Mouse (Mus musculus): ENCODE measurements around the gene Rhov. TPM values are rescaled to one million over a fixed set of nuclear protein-coding genes. Genes with fewer than 3 reads are reported as not detected.
A peak's percentile ranks its signal among the peaks of the same experiment; 100 is the strongest.

The Rhov gene
- total and polyA plus RNA-seq, 3 experiments, result 0.11 TPM; not detected in 2

DNA sequence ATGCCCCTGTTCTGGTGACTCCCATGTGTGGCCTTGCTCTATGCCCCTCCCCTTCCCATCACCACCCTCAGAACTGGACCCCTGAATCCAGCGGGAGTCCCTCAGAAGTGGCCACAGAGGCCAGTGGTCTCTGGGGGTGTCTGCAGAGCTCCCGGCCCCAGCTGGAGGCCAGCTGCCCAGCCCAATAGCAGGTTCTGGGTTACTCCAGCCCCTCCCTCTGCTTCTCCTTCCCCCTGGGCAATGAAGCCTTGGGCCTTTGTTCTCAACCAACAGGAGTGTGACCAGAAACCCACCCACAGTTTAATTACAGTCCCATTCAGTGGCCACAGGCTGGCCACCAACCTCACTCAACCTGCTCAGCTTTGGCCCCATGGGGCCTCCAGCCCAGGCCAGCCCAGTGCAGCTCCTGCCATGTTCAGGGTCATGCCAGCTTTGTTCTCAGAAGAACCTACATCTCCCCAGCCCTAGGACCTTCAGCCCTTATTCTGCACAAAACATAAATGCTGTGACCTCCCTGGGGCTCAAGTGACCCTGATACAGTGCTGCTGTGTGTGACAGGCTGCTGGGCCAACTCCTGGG, 41.4 kb upstream of the Rhov start:
- TF ChIP-seq CTCF (IDR thresholded peaks at IDR 0.05; ENCODE audit: low read depth, low read length) (no peak), POLR2AphosphoS5 (IDR thresholded peaks at IDR 0.05; ENCODE audit: insufficient replicate concordance, low read depth, low read length) (no peak)
- no peak for ATAC-seq (ENCODE audit: extremely low read depth, insufficient number of reproducible peaks, low FRiP score, poor library complexity, severe bottlenecking)

DNA sequence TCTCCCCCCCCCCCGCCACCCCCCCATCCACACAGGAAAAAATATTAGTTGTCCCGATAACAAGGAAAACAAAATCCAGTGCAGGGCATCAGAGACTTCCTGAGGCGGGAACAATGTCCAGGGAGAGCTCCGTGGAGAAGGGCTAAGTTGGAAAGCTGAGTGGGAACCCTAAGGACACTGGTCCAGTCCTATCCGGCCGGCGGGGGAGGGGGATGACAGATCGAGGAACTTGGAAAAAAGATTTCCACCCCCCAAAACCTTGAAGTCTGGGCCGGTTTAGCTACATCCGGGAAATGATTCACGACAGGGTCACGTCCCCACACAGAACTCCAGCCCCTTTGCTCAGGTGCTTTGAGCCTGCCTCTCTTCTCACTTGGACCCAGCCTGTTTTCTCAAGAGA, 40.5 kb upstream of the Rhov start:
- no peak overlapping the region for H3K4me3 ChIP-seq (ENCODE audit: low read depth, low read length)
- no peak for ATAC-seq (ENCODE audit: extremely low read depth, insufficient number of reproducible peaks, low FRiP score, poor library complexity, severe bottlenecking)

More for the DNA sequence above, 41.4 kb upstream of the Rhov start:
- peaks cover 21% of the 10 kb centered on the region for H3K4me1 ChIP-seq (ENCODE audit: insufficient read depth, low read depth, low read length)
- no peaks in the 10 kb centered on the region for H3K36me3 ChIP-seq (replicated peaks)
- H3K27me3 ChIP-seq (ENCODE audit: insufficient read depth, low read length), result peaks cover 42% of the 10 kb centered on the region
- DNase-seq (ENCODE audit: low spot score), result no peak
- no peak overlapping the region for H3K4me3 ChIP-seq (ENCODE audit: low read depth, low read length)
- no peaks in the 10 kb centered on the region; the same call in 1 of the 2 replicates for H3K9me3 ChIP-seq (replicated peaks)

DNA sequence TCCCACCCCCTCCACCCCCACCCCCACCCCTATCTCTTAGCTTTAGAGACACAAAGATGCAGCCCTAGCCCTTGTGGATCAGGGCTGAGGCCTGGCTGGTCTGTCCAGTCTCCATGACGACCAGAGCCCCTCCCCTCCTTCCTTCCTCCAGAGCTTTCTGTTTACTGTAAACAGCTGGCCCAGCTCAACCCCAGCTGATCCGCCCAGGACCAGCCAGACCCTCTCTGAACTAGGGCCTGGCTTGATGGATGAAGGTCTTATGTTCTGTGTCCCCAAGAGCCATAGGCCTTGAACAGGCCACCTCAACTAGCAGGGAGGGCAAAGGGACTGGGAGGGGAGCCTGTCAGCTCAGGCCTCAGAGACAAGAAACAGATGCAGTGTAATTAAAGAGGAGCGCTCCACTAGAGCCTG, 33.7 kb upstream of the Rhov start:
- Histone ChIP-seq H3K4me1 (ENCODE audit: insufficient read depth, low read depth, low read length) (peaks cover 71% of the 10 kb centered on the region), H3K4me3 (ENCODE audit: low read depth, low read length) (peak overlapping the region; percentile 56; the same call in 1 of the 2 replicates), H3K27me3 (ENCODE audit: insufficient read depth, low read length) (no peaks in the 10 kb centered on the region), H3K36me3 (replicated peaks) (peaks cover 24% of the 10 kb centered on the region), H3K9me3 (replicated peaks) (no peaks in the 10 kb centered on the region)
- no peak for TF ChIP-seq POLR2AphosphoS5 (IDR thresholded peaks at IDR 0.05; ENCODE audit: insufficient replicate concordance, low read depth, low read length)
- TF ChIP-seq GATA2 (IDR thresholded peaks at IDR 0.05; ENCODE audit: borderline replicate concordance, low read depth, low read length), result no peak
- TF ChIP-seq TAL1 (conservative IDR thresholded peaks at IDR 0.05; ENCODE audit: low read depth, low read length), result no peak
- no peak for TF ChIP-seq GATA1 (IDR thresholded peaks at IDR 0.05; ENCODE audit: borderline replicate concordance, low read length)
- TF ChIP-seq CTCF (IDR thresholded peaks at IDR 0.05; ENCODE audit: low read depth, low read length), result no peak
- ATAC-seq (ENCODE audit: extremely low read depth, insufficient number of reproducible peaks, low FRiP score, poor library complexity, severe bottlenecking), result no peak; the same call in 1 of the 2 replicates
- DNase-seq (ENCODE audit: low spot score), result no peak

More for the DNA sequence above, 40.5 kb upstream of the Rhov start:
- Histone ChIP-seq H3K4me1 (ENCODE audit: insufficient read depth, low read depth, low read length) (peaks cover 25% of the 10 kb centered on the region), H3K36me3 (replicated peaks) (no peaks in the 10 kb centered on the region), H3K9me3 (replicated peaks) (no peaks in the 10 kb centered on the region; the same call in 1 of the 2 replicates), H3K27me3 (ENCODE audit: insufficient read depth, low read length) (peaks cover 42% of the 10 kb centered on the region)
- DNase-seq (ENCODE audit: low spot score), result no peak
- TF ChIP-seq CTCF (IDR thresholded peaks at IDR 0.05; ENCODE audit: low read depth, low read length) (no peak), GATA2 (IDR thresholded peaks at IDR 0.05; ENCODE audit: borderline replicate concordance, low read depth, low read length) (no peak), GATA1 (IDR thresholded peaks at IDR 0.05; ENCODE audit: borderline replicate concordance, low read length) (no peak), TAL1 (conservative IDR thresholded peaks at IDR 0.05; ENCODE audit: low read depth, low read length) (no peak), POLR2AphosphoS5 (IDR thresholded peaks at IDR 0.05; ENCODE audit: insufficient replicate concordance, low read depth, low read length) (no peak)

DNA sequence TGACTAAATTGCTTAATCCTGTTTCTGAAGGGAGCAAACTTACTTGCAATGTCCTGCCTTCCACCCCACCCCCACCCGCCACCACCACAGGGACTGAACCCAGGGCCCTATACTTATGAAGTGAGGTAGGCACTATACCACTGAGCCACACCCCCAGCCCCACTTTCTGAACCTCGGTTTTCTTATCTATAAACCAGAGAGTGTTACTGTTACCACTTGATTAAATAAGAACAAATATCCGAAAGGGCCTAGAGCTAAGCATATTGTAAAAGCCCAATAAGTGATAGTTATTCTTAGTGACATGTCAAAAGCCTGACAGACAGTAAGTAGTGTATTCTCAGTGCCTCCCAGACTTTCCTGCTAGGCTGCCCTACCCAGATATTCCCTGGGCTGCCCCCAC, 33.3 kb upstream of the Rhov start:
- Histone ChIP-seq H3K4me3 (ENCODE audit: low read depth, low read length) (no peak overlapping the region; the same call in 1 of the 2 replicates), H3K27me3 (ENCODE audit: insufficient read depth, low read length) (no peaks in the 10 kb centered on the region), H3K9me3 (replicated peaks) (no peaks in the 10 kb centered on the region), H3K4me1 (ENCODE audit: insufficient read depth, low read depth, low read length) (peaks cover 75% of the 10 kb centered on the region), H3K36me3 (replicated peaks) (peaks cover 28% of the 10 kb centered on the region)
- TF ChIP-seq POLR2AphosphoS5 (IDR thresholded peaks at IDR 0.05; ENCODE audit: insufficient replicate concordance, low read depth, low read length), result no peak
- TF ChIP-seq TAL1 (conservative IDR thresholded peaks at IDR 0.05; ENCODE audit: low read depth, low read length), result peak; percentile 73; the same call in 1 of the 2 replicates
- no peak for TF ChIP-seq CTCF (IDR thresholded peaks at IDR 0.05; ENCODE audit: low read depth, low read length)
- ATAC-seq (ENCODE audit: extremely low read depth, insufficient number of reproducible peaks, low FRiP score, poor library complexity, severe bottlenecking) (peak; percentile 69), DNase-seq (ENCODE audit: low spot score) (no peak)

DNA sequence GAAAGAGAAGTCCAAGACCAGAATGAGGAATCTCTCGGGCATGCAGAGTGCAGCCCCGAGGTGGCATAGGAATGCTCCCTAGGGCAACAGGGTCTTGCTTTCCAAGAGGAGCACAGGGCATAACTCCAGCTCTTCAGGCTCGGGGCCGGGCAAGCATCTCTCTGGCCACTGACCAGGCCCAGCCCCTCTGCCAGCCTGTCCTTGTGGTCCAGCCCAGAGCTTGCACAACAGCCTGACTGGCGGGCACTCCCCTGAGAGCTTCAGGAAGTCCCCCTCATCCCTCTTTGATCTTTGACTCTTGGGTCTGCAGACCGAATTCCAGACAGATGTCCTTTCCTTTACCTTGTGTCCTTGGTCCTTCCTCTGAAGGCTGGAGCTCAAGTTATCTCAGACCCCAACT, 31.8 kb upstream of the Rhov start:
- no peaks in the 10 kb centered on the region for H3K9me3 ChIP-seq (replicated peaks)
- ATAC-seq (ENCODE audit: extremely low read depth, insufficient number of reproducible peaks, low FRiP score, poor library complexity, severe bottlenecking), result no peak
- DNase-seq (ENCODE audit: low spot score), result no peak
- peaks cover 43% of the 10 kb centered on the region for H3K36me3 ChIP-seq (replicated peaks)
- H3K27me3 ChIP-seq (ENCODE audit: insufficient read depth, low read length), result no peaks in the 10 kb centered on the region
- TF ChIP-seq GATA2 (IDR thresholded peaks at IDR 0.05; ENCODE audit: borderline replicate concordance, low read depth, low read length) (no peak), TAL1 (conservative IDR thresholded peaks at IDR 0.05; ENCODE audit: low read depth, low read length) (no peak), POLR2AphosphoS5 (IDR thresholded peaks at IDR 0.05; ENCODE audit: insufficient replicate concordance, low read depth, low read length) (no peak), CTCF (IDR thresholded peaks at IDR 0.05; ENCODE audit: low read depth, low read length) (no peak), GATA1 (IDR thresholded peaks at IDR 0.05; ENCODE audit: borderline replicate concordance, low read length) (no peak)
- H3K4me3 ChIP-seq (ENCODE audit: low read depth, low read length), result peak overlapping the region; percentile 40; the same call in 1 of the 2 replicates
- peaks cover 89% of the 10 kb centered on the region for H3K4me1 ChIP-seq (ENCODE audit: insufficient read depth, low read depth, low read length)

DNA sequence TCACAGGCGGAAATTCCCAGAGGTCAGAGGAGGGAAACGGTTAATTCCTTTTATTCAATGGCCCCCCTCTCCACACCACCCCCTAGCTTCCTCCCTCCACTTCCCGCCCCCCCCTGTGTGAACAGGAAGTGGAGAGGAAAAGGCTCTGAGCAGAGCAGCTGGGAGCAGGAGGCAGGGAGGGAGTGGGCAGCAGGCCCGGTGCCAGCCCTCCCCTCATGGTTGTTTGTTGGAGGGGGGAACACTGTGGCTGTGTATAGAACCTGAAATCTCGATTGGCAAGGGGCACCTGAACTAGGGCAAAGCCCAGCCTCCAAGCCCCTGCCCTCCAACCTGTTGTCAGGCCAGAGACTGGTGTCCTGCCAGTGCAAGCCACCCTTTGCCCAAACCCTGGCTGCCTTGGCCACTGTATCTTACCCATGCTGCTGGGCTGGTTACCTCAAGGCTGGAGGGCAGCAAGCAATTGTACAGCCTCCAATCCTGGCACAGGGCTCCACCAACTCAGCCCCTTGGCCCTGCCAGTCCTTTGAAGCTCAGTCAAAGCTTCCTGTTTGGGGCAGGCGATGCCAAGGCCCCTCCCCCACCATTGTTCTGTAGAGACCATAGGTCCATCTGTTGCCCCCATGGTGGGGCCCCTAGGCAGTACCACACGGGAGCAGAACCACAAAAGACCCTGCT, 29.9 kb upstream of the Rhov start:
- TF ChIP-seq GATA2 (IDR thresholded peaks at IDR 0.05; ENCODE audit: borderline replicate concordance, low read depth, low read length) (no peak), TAL1 (conservative IDR thresholded peaks at IDR 0.05; ENCODE audit: low read depth, low read length) (no peak), CTCF (IDR thresholded peaks at IDR 0.05; ENCODE audit: low read depth, low read length) (no peak), GATA1 (IDR thresholded peaks at IDR 0.05; ENCODE audit: borderline replicate concordance, low read length) (no peak), POLR2AphosphoS5 (IDR thresholded peaks at IDR 0.05; ENCODE audit: insufficient replicate concordance, low read depth, low read length) (no peak)
- no peak for DNase-seq (ENCODE audit: low spot score)
- ATAC-seq (ENCODE audit: extremely low read depth, insufficient number of reproducible peaks, low FRiP score, poor library complexity, severe bottlenecking), result no peak
- Histone ChIP-seq H3K27me3 (ENCODE audit: insufficient read depth, low read length) (no peaks in the 10 kb centered on the region), H3K36me3 (replicated peaks) (peaks cover 61% of the 10 kb centered on the region), H3K9me3 (replicated peaks) (no peaks in the 10 kb centered on the region), H3K4me1 (ENCODE audit: insufficient read depth, low read depth, low read length) (peaks cover 92% of the 10 kb centered on the region), H3K4me3 (ENCODE audit: low read depth, low read length) (peak overlapping the region; percentile 63; the same call in 1 of the 2 replicates)

All from G1E (cell line).